Mouse (Mus musculus) ovary, adult 10 weeks (tissue): Measurements from ENCODE around the gene Psma7. TPM values are rescaled to one million over a fixed set of nuclear protein-coding genes. Genes with fewer than 3 reads are reported as not detected.

Experiments used
- polyA plus RNA-seq: library from polyadenylated mRNA; stranded (reverse); fragments of 350-450 nt; fragmentation: Illumina TruSeq; extraction: RNeasy Lipid Tissue Mini Kit (QIAGEN cat#74804); gene quantifications from one replicate; pipeline ENCODE4 v1.2.3, GENCODE M21; 2014

The Psma7 gene
- 49.5 TPM for polyA plus RNA-seq

DNA sequence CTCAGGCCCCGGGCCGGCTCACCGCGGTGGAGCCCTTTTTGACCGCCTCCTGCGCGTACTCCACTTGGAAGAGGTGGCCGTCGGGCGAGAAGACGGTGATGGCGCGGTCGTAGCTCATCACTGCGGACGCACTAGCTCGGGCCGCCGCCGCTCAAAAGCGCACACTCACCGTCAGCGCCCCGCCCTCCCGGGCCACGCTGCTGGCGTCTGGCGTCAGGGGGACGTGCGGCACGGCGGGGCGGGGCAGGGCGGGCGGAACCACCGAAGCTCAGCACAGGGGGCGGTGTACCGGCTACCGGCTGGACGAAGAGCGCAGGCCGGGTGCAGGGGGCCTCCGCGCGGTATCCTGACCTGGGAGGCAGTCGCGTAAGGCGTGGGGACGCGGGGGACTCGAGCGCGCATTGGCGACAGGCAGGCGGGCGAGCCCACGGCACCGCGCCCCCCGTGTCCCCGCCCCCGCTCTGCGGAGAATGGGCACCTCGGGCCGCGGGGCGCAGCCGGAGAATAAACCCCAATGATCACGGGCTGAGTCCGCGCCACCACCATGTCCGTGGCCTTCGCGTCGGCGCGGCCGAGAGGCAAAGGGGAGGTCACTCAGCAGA is at the start of gene Psma7, which contains the start of gene Ss18l1:
Gene Psma7 (minus strand): TSS at position 178 of the 602 bp plus-strand sequence.
Gene Ss18l1 (plus strand): TSS at position 254 of the 602 bp plus-strand sequence.

DNA sequence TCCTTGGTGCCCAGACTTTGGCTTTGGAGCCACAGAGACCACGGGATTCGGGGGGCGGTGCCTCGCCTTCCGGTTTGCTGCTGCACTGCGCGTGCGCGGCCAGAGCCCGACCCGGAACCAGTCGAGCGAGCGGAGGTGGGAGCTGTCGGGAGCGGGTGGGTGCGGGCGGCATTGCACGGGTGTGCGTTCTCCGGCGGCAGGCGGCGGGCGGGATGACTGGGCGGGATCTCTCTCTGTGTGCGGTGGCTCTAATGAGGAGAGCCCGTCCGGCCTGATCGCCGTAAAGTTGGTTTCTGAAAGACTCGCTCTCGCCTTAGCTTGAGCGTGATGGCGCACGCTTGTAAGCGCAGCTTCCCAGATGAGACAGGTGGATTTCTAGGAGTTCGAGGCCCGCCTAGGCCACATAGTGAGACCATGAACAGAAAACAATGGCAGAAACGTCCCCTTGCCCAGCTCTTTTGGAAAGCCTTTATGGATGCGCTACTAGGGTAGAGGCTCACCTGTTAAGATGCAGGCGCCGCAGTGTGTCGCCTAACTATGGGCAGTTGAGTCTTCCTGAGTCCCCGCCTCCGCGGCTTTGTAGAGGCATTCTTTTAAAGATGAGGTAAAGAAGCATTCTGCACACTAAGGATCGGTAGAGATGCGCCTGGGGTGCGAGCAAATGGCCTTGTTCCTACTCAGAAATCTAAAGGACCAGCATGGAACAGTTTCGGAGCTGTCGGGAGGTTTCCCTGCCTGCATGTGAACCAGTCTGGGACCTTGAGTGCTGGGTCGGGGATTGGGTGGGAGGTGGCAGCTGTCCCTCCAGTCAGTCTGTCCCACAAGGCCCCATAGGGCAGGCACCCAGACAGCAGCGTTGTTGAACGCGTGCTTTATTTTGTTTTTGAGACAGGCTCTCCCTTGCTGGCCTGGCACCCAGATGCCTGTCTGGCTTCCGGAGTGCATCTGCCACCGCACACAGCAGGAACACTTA is 28.5 kb upstream of the Psma7 start, which contains the start of gene Mtg2:
Gene Mtg2 (plus strand): TSS at position 108 of the 973 bp plus-strand sequence.

DNA sequence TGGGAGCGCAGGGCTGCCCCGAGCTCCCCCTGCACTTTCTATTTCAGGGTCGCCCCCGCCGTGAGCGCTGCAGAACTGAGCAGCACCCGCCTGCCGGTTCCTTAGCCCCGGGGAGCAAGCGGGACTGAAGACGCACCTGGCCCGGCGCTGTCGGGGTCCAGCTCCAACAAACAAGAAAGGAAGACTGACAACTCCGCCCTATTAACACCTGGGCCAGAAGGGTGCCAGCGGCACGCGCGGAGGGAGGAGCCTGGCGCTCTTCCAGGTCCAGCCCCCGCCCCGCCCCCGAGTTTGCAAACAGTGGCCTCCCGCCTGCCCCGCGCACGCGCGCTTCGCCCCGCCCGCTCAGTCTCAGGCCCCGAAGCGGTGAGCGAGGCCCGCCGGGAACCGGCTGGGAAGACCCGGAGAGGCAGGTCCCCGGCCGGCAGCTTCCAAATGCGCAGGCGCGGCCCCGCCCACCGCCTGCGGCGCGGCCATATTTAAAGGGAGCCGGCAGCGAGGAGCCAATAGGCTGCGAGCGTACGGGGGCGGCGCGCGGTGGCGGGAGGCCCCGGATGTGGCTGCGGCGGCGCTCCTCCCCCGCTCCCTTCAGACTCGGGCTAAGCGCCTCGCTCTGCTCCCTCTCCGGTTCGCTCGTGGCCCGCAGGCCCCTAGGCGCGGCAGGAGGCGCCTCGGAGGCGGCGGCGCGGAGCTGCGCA is 17.7 kb downstream of the Psma7 start, which contains the start of gene Lsm14b:
Gene Lsm14b (plus strand): TSS at position 587 of the 698 bp plus-strand sequence.

Other genes starting within 250 kb of the Psma7 start
- 15.3 TPM for gene Taf4, start 65.8 kb downstream of the Psma7 start, polyA plus RNA-seq
- gene Lsm14b, start 17.4 kb downstream of the Psma7 start, polyA plus RNA-seq: 112 TPM
- gene Ss18l1, start 76 bp upstream of the Psma7 start, polyA plus RNA-seq: 11.1 TPM
- gene Mtg2, start 28.2 kb upstream of the Psma7 start, polyA plus RNA-seq: 0.51 TPM
- gene Hrh3, start 62.1 kb upstream of the Psma7 start, polyA plus RNA-seq: not detected
- gene Osbpl2, start 76.9 kb upstream of the Psma7 start, polyA plus RNA-seq: 56.6 TPM
- 11.2 TPM for gene Adrm1, start 129.1 kb upstream of the Psma7 start, polyA plus RNA-seq
- 3.3 TPM for gene Lama5, start 183.4 kb upstream of the Psma7 start, polyA plus RNA-seq
- gene Rps21, start 214.9 kb upstream of the Psma7 start, polyA plus RNA-seq: 246 TPM
- 12.3 TPM for gene Cables2, start 231.1 kb upstream of the Psma7 start, polyA plus RNA-seq
- gene Rbbp8nl, start 247.4 kb upstream of the Psma7 start, polyA plus RNA-seq: not detected